Mouse (Mus musculus) ES-E14 (cell line): ENCODE data around the gene Elovl1. TPM values are rescaled to one million over a fixed set of nuclear protein-coding genes. Genes with fewer than 3 reads are reported as not detected.

Experiments
- DNase-seq: peaks from one replicate; pipeline ENCODE4 v3.0.0-alpha.2; 2013; ENCODE audit warnings: low read depth, low spot score
- H3K27ac ChIP-seq: 2 replicates; pipeline ENCODE4 v1.5.1; 2012; ENCODE audit warnings: low read depth, mild to moderate bottlenecking, low read length, moderate library complexity, mixed read lengths; ENCODE audit not compliant: poor library complexity, insufficient read depth, severe bottlenecking
- H3K36me3 ChIP-seq: 2 replicates; pipeline ENCODE4 v1.6.1; 2012; ENCODE audit warnings: mild to moderate bottlenecking, low read length, moderate library complexity, mixed read lengths; ENCODE audit not compliant: control insufficient read depth, poor library complexity, insufficient read depth, severe bottlenecking
- H3K4me1 ChIP-seq, 2 experiments: fragments of 150-350 bp in 1 of 2; sonication (generic) in 1 of 2; 2 replicates each; pipeline ENCODE4 v1.6.1; 2012; ENCODE audit warnings: low read length in 2 of 2, mild to moderate bottlenecking in 1 of 2, mixed read lengths in 1 of 2; ENCODE audit not compliant: control insufficient read depth in 2 of 2, insufficient read depth in 2 of 2, poor library complexity in 1 of 2
- H3K4me3 ChIP-seq, 2 experiments: fragments of 150-350 bp in 1 of 2; sonication (generic) in 1 of 2; 2 replicates each; pipeline ENCODE4 v1.5.1; 2012; ENCODE audit warnings: low read length in 2 of 2, low read depth in 1 of 2, mild to moderate bottlenecking in 1 of 2, mixed read lengths in 1 of 2; ENCODE audit not compliant: insufficient read depth in 1 of 2, poor library complexity in 1 of 2, severe bottlenecking in 1 of 2
- H3K9ac ChIP-seq: 2 replicates; pipeline ENCODE4 v1.6.1; 2012; ENCODE audit warnings: low read depth, mild to moderate bottlenecking, low read length, mixed read lengths; ENCODE audit not compliant: poor library complexity, insufficient read depth, severe bottlenecking
- H3K9me3 ChIP-seq: fragments of 150-350 bp; sonication (generic); 2 replicates; pipeline ENCODE4 v1.6.1; 2012; ENCODE audit warnings: low read depth, mild to moderate bottlenecking, low read length; ENCODE audit not compliant: control insufficient read depth, insufficient read depth
- CHD2 ChIP-seq: IDR thresholded peaks from 2 replicates; pipeline ENCODE4 v1.6.1; 2014; ENCODE audit warnings: mild to moderate bottlenecking, low read depth, low read length, inconsistent platforms
- HCFC1 ChIP-seq: IDR thresholded peaks from 2 replicates; pipeline ENCODE4 v1.6.1; 2012; ENCODE audit warnings: low read length, inconsistent platforms, borderline replicate concordance; ENCODE audit not compliant: insufficient read depth
- MAFK ChIP-seq: IDR thresholded peaks from 2 replicates; pipeline ENCODE4 v1.6.1; 2014; ENCODE audit warnings: mild to moderate bottlenecking, low read depth, low read length, inconsistent platforms; ENCODE audit not compliant: insufficient read depth
- ZC3H11A ChIP-seq: IDR thresholded peaks from 2 replicates; pipeline ENCODE4 v1.6.1; 2012; ENCODE audit warnings: low read depth, mild to moderate bottlenecking, inconsistent platforms, low read length, borderline replicate concordance
- ZNF384 ChIP-seq: IDR thresholded peaks from 2 replicates; pipeline ENCODE4 v1.6.1; 2012; ENCODE audit warnings: low read depth, low read length, inconsistent platforms
- in situ Hi-C, 2 experiments: fragments of 600-800 bp; cut with MboI; formaldehyde crosslinking; loops; one replicate each; pipeline ENCODE4 v1.15.1; 2025; ENCODE audit warnings: low sequenced_read_pairs in 2 of 2, inconsistent platforms in 1 of 2; ENCODE audit not compliant: unreplicated experiment in 2 of 2
- total RNA-seq: library from RNA; depleted of rRNA; stranded (reverse); fragments of 300-350 nt; gene quantifications from 2 replicates; pipeline ENCODE4 v1.2.3, GENCODE M21; 2012

The Elovl1 gene
- total RNA-seq, 1 experiment, result 33.4 TPM

DNA sequence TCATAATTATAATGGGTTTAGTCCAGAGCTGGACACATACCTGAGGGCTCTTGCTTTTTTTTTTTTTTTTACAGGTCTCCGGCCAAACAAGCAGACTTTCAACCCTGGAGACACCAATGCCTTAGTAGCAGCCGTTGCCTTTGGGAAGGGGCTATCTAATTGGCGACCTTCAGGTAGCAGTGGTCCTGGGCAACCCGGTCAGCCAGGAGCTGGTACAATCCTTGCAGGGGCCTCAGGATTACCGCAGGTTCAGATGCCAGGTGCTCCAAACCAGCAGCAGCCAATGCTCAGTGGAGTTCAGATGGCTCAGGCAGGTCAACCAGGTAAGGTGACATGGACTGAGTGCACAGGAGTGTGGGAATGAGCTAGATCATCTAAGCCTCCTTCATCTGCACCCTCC lies 14.3 kb upstream of the Elovl1 start:
- H3K9ac ChIP-seq, result no peak overlapping the region
- peaks cover 38% of the 10 kb centered on the region for H3K36me3 ChIP-seq
- no peak for DNase-seq
- H3K27ac ChIP-seq, result no peak overlapping the region
- H3K4me1 ChIP-seq, result peaks cover 4 to 6% of the 10 kb centered on the region in 2 experiments; a peak in 3 of 4 replicates
- in situ Hi-C loops, result no loop called here
- no peaks in the 10 kb centered on the region for H3K9me3 ChIP-seq
- H3K4me3 ChIP-seq, result no peak overlapping the region
- TF ChIP-seq CHD2 (no peak), MAFK (no peak), ZC3H11A (no peak), HCFC1 (no peak), ZNF384 (no peak)

DNA sequence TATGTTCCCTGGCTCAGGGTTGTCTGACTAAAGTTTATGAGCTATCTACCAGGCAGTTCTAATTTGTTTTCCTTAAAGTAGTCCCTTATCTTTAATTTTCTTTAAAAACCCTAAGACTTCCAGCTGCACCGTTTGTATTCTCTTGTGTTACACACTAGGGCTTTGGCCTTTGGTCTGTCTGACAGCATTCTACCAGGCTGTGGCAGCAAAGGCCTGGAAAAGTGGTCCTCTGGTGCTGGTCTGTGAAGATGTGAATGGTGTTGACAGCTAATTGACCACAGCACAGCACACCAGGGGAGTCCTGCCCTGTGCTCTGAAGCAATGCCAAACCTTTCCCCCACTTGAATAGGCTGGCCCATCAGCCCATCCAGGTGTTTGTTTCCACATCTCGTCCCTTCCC lies 12.1 kb upstream of the Elovl1 start:
- Histone ChIP-seq H3K27ac (no peak overlapping the region), H3K4me1 (no peaks in the 10 kb centered on the region), H3K9ac (no peak overlapping the region), H3K9me3 (no peaks in the 10 kb centered on the region), H3K4me3 (no peak overlapping the region), H3K36me3 (peaks cover 38% of the 10 kb centered on the region)
- in situ Hi-C loops, result no loop called here
- TF ChIP-seq CHD2 (no peak), ZNF384 (no peak), MAFK (no peak), HCFC1 (no peak), ZC3H11A (no peak)
- DNase-seq, result no peak

DNA sequence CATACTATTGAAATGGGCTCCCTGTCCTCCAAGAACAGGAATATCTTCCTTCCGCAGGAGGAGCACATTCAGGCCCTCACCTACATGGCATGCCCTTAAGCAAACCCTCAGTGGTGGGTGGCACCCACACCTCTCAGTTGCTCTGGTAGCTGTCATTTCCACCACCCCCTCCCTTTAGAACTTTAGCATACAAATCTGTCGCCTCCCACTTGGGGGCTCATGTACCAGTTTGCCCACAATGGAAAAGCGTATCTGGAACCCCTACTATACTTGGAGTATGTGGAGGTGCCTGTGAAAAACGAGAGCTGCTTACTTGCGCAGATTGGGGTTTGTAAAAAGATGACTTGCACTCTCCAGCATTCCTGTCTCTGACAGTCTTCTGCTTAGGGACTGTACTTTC lies 11.6 kb upstream of the Elovl1 start:
- Histone ChIP-seq H3K4me1 (no peaks in the 10 kb centered on the region), H3K27ac (no peak overlapping the region), H3K4me3 (no peak overlapping the region), H3K9me3 (no peaks in the 10 kb centered on the region), H3K36me3 (peaks cover 38% of the 10 kb centered on the region), H3K9ac (no peak overlapping the region)
- TF ChIP-seq CHD2, result no peak
- TF ChIP-seq HCFC1, result no peak
- no peak for TF ChIP-seq ZC3H11A
- TF ChIP-seq MAFK, result no peak
- DNase-seq, result no peak
- in situ Hi-C loops, result no loop called here

DNA sequence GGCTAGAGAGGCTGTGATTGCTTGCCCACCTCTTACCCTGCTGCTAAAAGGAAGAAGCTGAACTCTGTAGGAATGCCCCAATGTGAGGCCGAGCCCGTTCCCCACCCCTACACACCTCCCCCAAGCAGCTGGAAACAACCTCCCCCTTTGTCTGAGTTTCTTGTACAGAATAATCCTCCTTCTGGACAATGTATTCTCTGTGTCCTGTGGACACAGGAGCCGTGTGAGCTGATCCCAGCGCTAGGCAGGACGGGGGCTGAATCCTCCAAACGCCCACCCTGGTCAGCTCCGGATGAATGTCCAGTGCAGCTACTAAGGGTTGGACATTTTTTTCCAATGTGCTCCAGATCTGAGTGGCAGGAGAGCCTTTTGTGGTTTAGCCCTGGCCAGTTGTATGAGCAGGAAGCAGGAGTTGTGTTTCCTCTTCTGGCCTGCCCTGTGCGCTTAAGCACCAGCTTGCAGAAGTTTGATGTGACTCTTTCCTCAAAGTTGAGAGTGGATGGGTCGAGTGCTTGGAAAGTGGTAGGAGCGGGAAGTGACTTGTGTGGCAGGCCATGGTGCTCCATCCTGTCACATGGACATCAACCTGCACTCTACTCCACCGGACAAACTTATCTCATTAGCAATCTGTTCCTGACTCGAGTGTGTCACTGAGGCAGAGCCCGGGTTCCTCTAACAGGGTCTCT lies 10.6 kb upstream of the Elovl1 start:
- in situ Hi-C loops, result no loop called here
- TF ChIP-seq HCFC1 (no peak), ZC3H11A (no peak), ZNF384 (no peak), MAFK (no peak)
- Histone ChIP-seq H3K9me3 (no peaks in the 10 kb centered on the region), H3K4me1 (no peaks in the 10 kb centered on the region), H3K9ac (no peak overlapping the region), H3K27ac (no peak overlapping the region), H3K36me3 (peaks cover 33% of the 10 kb centered on the region), H3K4me3 (no peak overlapping the region)
- DNase-seq, result no peak

DNA sequence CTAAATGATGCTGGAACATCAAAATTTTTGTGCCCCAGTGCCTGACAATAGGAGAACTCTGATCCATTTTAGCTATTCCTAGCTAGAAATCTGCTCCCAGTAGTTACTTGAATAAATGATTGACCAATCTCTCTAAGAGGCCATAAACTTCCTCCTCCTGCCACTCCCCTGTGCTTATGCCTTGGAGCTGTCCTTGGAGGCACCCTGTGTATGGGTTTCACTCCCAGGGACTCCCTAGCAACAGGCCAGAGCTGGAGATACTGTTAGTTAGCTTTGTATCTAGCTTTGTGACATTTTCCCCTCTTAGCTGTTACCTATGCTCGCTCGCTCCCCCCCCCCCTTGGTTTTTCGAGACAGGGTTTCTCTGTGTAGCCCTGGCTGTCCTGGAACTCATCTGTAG lies 6.5 kb upstream of the Elovl1 start:
- in situ Hi-C loops, result no loop called here
- no peak for TF ChIP-seq MAFK
- TF ChIP-seq CHD2, result no peak
- TF ChIP-seq HCFC1, result no peak
- no peak for TF ChIP-seq ZNF384
- no peak for TF ChIP-seq ZC3H11A
- Histone ChIP-seq H3K9ac (no peak overlapping the region), H3K4me1 (no peaks in the 10 kb centered on the region), H3K9me3 (no peaks in the 10 kb centered on the region), H3K36me3 (peaks cover 5% of the 10 kb centered on the region), H3K27ac (no peak overlapping the region), H3K4me3 (no peak overlapping the region)
- DNase-seq, result no peak
